Mouse (Mus musculus) kidney, adult 10 weeks (tissue): ENCODE results near the gene Olfr56. TPM values are rescaled to one million over a fixed set of nuclear protein-coding genes. Genes with fewer than 3 reads are reported as not detected.

Experiments used
- polyA plus RNA-seq: library from polyadenylated mRNA; stranded (reverse); fragments of 350-450 nt; fragmentation: Illumina TruSeq; extraction: RNeasy Lipid Tissue Mini Kit (QIAGEN cat#74804); gene quantifications from one replicate; pipeline ENCODE4 v1.2.3, GENCODE M21; 2014; ENCODE audit warnings: low read depth, low replicate concordance

Olfr56 gene
- polyA plus RNA-seq = 0.49 TPM

GRCm38 (mm10) chr11:48978240-48978939 lies at the start of gene Olfr56:
TSS of gene Olfr56 (plus strand) at chr11:48978889.

DNA sequence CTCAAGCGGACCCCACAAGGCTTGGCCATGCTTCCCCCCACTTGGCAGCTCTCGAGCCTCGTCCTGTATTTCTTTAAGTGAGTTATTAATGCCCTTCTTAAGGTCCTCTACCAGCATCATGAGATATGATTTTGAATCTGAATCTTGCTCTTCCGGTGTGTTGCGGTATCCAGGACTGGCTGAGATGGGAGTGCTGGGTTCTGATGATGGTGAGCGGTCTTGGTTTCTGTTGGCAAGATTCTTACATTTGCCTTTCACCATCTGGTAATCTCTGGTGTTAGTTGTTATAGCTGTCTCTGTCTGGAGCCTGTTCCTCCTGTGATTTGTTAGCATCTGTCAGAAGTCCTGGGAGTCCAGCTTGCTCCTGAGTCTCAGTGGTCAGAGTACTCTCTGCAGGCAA lies 32.6 kb upstream of the Olfr56 start, which contains the start of gene Psme2b:
Gene Psme2b, minus strand, starts transcription at position 101 of the 400 bp plus-strand sequence.

DNA sequence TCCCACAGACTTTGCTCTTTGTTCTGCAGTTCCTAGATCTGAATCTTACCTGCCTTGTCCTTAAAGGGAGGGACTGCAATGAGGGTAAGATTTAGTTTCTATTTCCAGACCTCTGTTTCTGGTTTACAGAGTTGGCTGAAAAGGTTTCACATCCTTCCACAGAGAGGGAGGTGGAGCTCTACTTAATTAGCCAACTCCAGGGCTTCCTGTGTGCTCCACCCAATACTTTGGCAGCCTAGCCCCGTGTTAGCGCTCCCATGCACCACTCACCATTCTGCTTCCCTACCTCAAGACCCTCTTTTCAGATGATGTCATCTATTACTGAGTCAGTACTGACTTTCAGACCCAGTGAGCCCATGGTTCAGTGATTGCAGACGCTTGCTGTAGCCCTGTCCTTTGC lies 562 bp downstream of the Olfr56 start, which contains the start of gene 9930111J21Rik1:
Gene 9930111J21Rik1, minus strand, starts transcription at position 148 of the 400 bp plus-strand sequence.

DNA sequence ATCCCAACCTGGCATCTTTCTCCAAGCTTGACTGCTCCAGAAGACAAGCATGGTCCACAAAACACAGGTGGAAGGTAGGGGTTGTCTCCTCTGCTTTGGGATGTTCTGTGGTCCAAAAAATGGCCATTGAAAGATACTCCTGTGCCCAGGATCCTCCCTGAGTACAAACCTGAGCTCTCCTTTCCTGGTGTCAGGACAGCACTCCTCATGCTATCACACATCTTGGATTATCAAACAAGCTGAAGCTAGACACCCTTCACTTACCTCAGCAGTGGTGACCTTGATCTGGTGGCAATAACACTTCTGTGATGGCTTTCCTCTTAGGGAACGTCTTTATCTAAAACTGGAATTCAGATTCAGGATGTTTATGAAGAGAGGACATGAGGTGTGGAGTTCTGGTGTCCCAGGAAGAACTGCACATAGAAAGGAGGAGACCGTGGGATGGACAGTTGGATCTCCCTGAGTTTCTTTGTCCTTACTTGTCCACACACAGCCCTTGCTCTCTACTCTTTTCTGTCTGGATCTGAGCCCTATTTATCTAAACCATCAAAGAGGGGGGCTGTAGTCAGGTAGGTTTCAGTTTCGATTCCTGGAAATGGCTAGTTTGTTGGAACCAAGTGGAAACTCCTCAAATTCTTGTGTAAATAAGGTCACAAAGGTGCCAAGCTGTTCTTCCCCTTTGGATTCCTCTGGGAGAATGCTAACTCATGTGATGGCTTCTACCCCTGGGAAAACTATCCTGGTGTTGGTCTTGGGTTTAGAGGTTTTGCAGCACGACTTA lies 13.2 kb downstream of the Olfr56 start, which contains the start of gene Gm12185:
Gene Gm12185, minus strand, starts transcription at position 487 of the 781 bp plus-strand sequence.

DNA sequence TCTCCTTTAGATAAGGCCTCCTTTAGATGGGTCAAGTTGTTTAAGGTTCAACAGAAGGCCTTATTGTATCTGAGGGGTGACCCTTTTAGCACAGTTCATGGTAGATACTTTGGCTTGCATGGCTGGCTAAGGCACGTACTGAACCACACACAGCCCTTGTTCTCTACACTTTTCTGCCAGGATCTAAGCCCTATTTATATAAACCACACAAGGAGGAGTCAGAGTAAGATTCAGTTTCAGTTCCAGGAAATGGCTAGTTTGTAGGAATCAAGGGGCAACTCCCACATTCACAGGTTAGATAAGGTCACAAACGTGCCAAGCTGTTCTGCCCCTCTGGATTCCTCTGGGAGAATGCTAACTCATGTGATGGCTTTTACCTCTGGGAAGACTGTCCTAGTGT lies 15.3 kb downstream of the Olfr56 start, which contains the start of gene Tgtp1:
Gene Tgtp1, minus strand, starts transcription at position 155 of the 400 bp plus-strand sequence.

GRCm38 (mm10) chr11:49051093-49051891 lies 72.6 kb downstream of the Olfr56 start, which contains the start of gene 9930111J21Rik2:
TSS of gene 9930111J21Rik2 (minus strand) at chr11:49051242.

DNA sequence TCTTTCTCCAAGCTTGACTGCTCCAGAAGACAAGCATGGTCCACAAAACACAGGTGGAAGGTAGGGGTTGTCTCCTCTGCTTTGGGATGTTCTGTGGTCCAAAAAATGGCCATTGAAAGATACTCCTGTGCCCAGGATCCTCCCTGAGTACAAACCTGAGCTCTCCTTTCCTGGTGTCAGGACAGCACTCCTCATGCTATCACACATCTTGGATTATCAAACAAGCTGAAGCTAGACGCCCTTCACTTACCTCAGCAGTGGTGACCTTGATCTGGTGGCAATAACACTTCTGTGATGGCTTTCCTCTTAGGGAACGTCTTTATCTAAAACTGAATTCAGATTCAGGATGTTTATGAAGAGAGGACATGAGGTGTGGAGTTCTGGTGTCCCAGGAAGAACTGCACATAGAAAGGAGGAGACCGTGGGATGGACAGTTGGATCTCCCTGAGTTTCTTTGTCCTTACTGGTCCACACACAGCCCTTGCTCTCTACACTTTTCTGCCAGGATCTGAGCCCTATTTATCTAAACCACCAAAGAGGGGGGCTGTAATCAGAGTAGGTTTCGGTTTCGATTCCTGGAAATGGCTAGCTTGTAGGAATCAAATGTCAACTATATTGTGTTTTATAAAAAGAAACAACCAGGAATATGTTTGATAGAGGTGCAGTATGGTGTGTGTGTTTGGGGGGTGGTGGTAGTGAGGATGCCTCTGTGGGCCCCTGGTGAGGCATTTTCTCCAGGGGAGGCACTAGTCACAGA lies 85.2 kb downstream of the Olfr56 start, which contains the start of gene Tgtp2:
Gene Tgtp2, minus strand, starts transcription at position 494 of the 757 bp plus-strand sequence.

GRCm38 (mm10) chr11:49076001-49076757 lies 97.5 kb downstream of the Olfr56 start, which contains the start of gene Ifi47:
TSS of gene Ifi47 (plus strand) at chr11:49076587.

DNA sequence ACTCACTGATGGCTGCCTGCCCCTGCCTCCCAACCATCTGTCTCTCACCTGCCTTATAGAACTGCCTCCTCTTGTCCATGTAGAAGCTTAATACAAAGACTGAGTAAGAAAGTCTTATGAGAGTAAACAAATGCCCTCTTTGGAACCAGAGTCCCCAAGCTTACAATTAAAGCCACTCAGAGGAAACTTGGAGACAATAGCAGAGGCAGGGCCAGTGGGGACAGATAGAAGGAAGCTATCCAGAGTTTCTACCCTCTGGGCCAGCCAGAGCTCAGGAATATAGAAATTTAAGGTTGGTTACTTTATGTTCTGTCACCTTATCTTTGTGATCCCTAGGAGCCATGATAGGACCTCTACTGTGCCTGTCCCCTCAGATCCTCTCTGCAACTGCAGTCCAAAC lies 136.1 kb downstream of the Olfr56 start, which contains the start of gene Olfr1396:
Gene Olfr1396, minus strand, starts transcription at position 101 of the 400 bp plus-strand sequence.

GRCm38 (mm10) chr11:49141974-49142373 lies 163.3 kb downstream of the Olfr56 start, which contains the start of gene Olfr1395:
TSS of gene Olfr1395 (plus strand) at chr11:49142274.

DNA sequence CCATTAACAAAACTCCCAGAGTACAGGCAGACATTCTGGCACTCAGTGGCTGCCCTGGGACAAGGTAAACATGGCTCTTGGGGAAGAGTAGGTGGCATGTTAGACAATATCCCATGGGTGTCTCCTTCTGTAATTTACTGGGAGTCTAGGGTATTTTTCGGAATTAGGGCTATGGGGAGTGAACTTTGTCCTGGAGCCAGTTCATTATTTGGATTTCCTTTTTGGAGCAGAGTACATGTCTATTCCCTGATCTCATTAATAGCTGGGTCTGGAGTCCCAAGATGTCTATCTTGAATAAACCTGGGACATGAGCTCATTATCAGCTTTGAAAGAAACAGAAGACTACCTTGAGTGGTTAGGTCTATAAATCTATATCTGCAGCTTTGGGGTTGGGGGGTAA lies 175.4 kb downstream of the Olfr56 start, which contains the start of gene Olfr1394:
Gene Olfr1394, plus strand, starts transcription at position 301 of the 400 bp plus-strand sequence.

Other genes with a start within 250 kb of the Olfr56 start
- 60.1 TPM for gene Rack1, start 178.6 kb upstream of the Olfr56 start, polyA plus RNA-seq
- gene Trim41, start 161.5 kb upstream of the Olfr56 start, polyA plus RNA-seq = 8.6 TPM
- 26.4 TPM for gene Trim7, start 152.7 kb upstream of the Olfr56 start, polyA plus RNA-seq
- 1.8 TPM for gene Gm12184, start 152.2 kb upstream of the Olfr56 start, polyA plus RNA-seq
- gene Irgm1, start 107.2 kb upstream of the Olfr56 start, polyA plus RNA-seq = 81.7 TPM
- 0.97 TPM for gene Gm5431, start 76.7 kb upstream of the Olfr56 start, polyA plus RNA-seq
- gene Psme2b, start 32.7 kb upstream of the Olfr56 start, polyA plus RNA-seq = 2.3 TPM
- gene 9930111J21Rik1, start 509 bp downstream of the Olfr56 start, polyA plus RNA-seq = 2.4 TPM
- 0.49 TPM for gene Gm12185, start 13.3 kb downstream of the Olfr56 start, polyA plus RNA-seq
- gene Tgtp1, start 15.3 kb downstream of the Olfr56 start, polyA plus RNA-seq = 20.9 TPM
- gene 9930111J21Rik2, start 72.4 kb downstream of the Olfr56 start, polyA plus RNA-seq = 12.1 TPM
- gene Tgtp2, start 85.3 kb downstream of the Olfr56 start, polyA plus RNA-seq = 15.1 TPM
- 7.9 TPM for gene Ifi47, start 97.7 kb downstream of the Olfr56 start, polyA plus RNA-seq
- 2.2 TPM for gene Olfr1396, start 136.0 kb downstream of the Olfr56 start, polyA plus RNA-seq
- gene Olfr1395, start 163.4 kb downstream of the Olfr56 start, polyA plus RNA-seq = not detected
- gene Olfr1394, start 175.5 kb downstream of the Olfr56 start, polyA plus RNA-seq = not detected
- 20.0 TPM for gene Btnl9, start 208.3 kb downstream of the Olfr56 start, polyA plus RNA-seq
- gene Zfp62, start 224.4 kb downstream of the Olfr56 start, polyA plus RNA-seq = 91.5 TPM